Mouse (Mus musculus) liver, postnatal 0 days (tissue): ENCODE measurements around the gene Fxyd7.

ENCODE experiments used
- CTCF ChIP-seq: sonication (generic); IDR thresholded peaks from 2 replicates; pipeline ENCODE4 v1.5.1; 2016; ENCODE audit warnings: antibody characterized with exemption, low read depth
- EP300 ChIP-seq: IDR thresholded peaks from 2 replicates; pipeline ENCODE4 v1.6.1; 2016; ENCODE audit warnings: antibody characterized with exemption, low read depth, mild to moderate bottlenecking

GRCm38 (mm10) chr7:31060621-31061010 is 9.3 kb upstream of the Fxyd7 start:
- no peak for TF ChIP-seq CTCF
- no peak for TF ChIP-seq EP300
